Mouse (Mus musculus) c-Kit-negative CD71-positive TER-119-positive erythroid progenitor cells, embryonic 14.5 days (primary cell): ENCODE data around the gene Ext2.
A peak's percentile ranks its signal among the peaks of the same experiment; 100 is the strongest.

Source experiments
- DNase-seq: peaks from one replicate; pipeline ENCODE4 v3.0.0-alpha.2; 2013; ENCODE audit warnings: low read depth, low spot score

The Ext2 gene

GRCm38 (mm10) chr2:93822045-93822749 is at the start of gene Ext2:
Gene Ext2, minus strand, starts transcription at chr2:93822568.
- DNase-seq, result peak; percentile 68

- DNase-seq, result no peak
These were observed 49.1 kb upstream of the Ext2 start for GRCm38 (mm10) chr2:93871411-93871925.

- no peak for DNase-seq
These were observed 48.5 kb upstream of the Ext2 start for GRCm38 (mm10) chr2:93870842-93871241.

- no peak for DNase-seq
These were observed 46.8 kb upstream of the Ext2 start, which contains the start of gene Accsl for GRCm38 (mm10) chr2:93869107-93869600. Gene Accsl, minus strand, starts transcription at chr2:93869157.

GRCm38 (mm10) chr2:93868566-93868965 is 46.2 kb upstream of the Ext2 start:
- DNase-seq, result no peak

- DNase-seq, result no peak
These were observed 40.9 kb upstream of the Ext2 start for GRCm38 (mm10) chr2:93863229-93863628.

GRCm38 (mm10) chr2:93858845-93859244 is 36.5 kb upstream of the Ext2 start:
- no peak for DNase-seq

GRCm38 (mm10) chr2:93851303-93851702 is 28.9 kb upstream of the Ext2 start:
- DNase-seq, result no peak

GRCm38 (mm10) chr2:93850317-93850944 is 28.1 kb upstream of the Ext2 start:
- no peak for DNase-seq

- DNase-seq, result peak; percentile 35
These were observed 27.2 kb upstream of the Ext2 start, which contains the start of gene Accs for GRCm38 (mm10) chr2:93849505-93850089. Gene Accs, minus strand, starts transcription at chr2:93849943.

- no peak for DNase-seq
These were observed 19.0 kb upstream of the Ext2 start for GRCm38 (mm10) chr2:93841349-93841748.

- DNase-seq, result no peak
These were observed 17.7 kb upstream of the Ext2 start for GRCm38 (mm10) chr2:93840109-93840508.

GRCm38 (mm10) chr2:93838931-93839330 is 16.6 kb upstream of the Ext2 start:
- no peak for DNase-seq

- no peak for DNase-seq
These were observed 13.9 kb upstream of the Ext2 start for GRCm38 (mm10) chr2:93836232-93836785.

- DNase-seq, result no peak
These were observed 13.2 kb upstream of the Ext2 start for GRCm38 (mm10) chr2:93835596-93835995.

GRCm38 (mm10) chr2:93823519-93823918 is 1.2 kb upstream of the Ext2 start:
- peak; percentile 78 for DNase-seq

GRCm38 (mm10) chr2:93817791-93818190 is 4.6 kb downstream of the Ext2 start:
- DNase-seq, result no peak

GRCm38 (mm10) chr2:93813343-93813742 is 9.0 kb downstream of the Ext2 start:
- no peak for DNase-seq

GRCm38 (mm10) chr2:93811812-93812211 is 10.6 kb downstream of the Ext2 start:
- DNase-seq, result peak; percentile 48

- DNase-seq, result no peak
These were observed 12.4 kb downstream of the Ext2 start for GRCm38 (mm10) chr2:93809931-93810330.

GRCm38 (mm10) chr2:93808071-93808470 is 14.3 kb downstream of the Ext2 start:
- DNase-seq, result no peak

- no peak for DNase-seq
These were observed 14.9 kb downstream of the Ext2 start for GRCm38 (mm10) chr2:93807440-93807839.
